Mouse (Mus musculus): ENCODE results near the gene Ppm1g.

GRCm38 (mm10) chr5:31253806-31254205 is 33.3 kb upstream of the Ppm1g start:
- no peak for TF ChIP-seq CTCF (IDR thresholded peaks at IDR 0.05)
- no peak for TF ChIP-seq POLR2A (IDR thresholded peaks at IDR 0.05; ENCODE audit: insufficient read depth, low read depth, low read length)
- no peak for TF ChIP-seq EP300 (IDR thresholded peaks at IDR 0.05; ENCODE audit: insufficient read depth, low read depth, low read length)

Data from heart, adult 2 months (tissue).